Mouse (Mus musculus) WW6 (cell line): ENCODE measurements around the gene Sfta2.

Experiments used
- DNase-seq: peaks from one replicate; pipeline ENCODE4 v3.0.0-alpha.2; 2013; ENCODE audit warnings: low read depth, low spot score

Gene Sfta2

GRCm38 (mm10) chr17:35601249-35601648, at the start of gene Sfta2:
Gene Sfta2 (plus strand): TSS chr17:35601549.
- DNase-seq = no peak

DNA sequence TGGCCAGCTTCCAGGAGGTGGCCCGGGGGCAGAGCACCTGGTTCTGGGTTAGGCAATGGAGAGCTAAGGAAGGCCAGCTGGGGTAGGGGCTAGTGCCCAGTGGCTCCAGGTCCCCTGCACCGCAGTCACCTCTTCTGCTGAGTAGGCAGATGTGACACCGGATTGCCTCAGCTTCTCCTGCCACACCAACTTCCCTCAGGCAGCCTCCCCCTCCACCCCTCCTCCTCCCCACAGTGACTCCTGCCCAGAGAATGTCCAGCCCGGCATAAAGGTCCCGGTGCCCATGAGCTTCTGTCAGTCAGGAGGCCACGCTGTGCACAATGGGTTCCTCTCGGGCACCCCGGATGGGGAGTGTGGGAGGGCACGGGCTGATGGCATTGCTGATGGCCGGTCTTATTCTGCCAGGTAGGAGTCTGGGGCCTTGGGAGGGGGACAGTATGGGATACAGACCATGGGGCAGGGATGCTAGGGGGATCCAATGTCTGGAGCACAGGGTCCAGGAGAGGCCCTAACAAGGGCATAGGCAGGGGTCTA, 49.4 kb upstream of the Sfta2 start, which contains the start of gene Cdsn:
TSS of gene Cdsn (plus strand) at position 248 of the 534 bp plus-strand sequence.
- no peak for DNase-seq

DNA sequence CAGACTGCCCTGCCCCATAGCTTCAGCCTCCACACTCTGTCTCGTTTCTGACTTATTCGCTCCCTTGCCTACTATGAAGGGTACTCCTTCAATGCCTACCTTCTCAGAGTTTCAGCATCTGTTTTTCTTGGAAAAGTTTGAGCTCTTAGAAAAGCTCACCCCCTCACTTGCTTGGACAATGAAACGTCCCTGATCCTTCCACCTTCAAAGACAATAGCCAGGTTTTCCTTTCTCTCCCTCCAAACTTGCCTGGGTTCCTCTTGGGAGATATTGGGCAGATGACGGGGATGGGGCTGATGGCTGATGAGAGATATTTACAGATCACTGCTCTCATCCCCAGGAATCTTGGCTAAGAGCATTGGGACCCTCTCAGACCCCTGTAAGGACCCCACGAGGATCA, 47.0 kb upstream of the Sfta2 start:
- no peak for DNase-seq

- DNase-seq = no peak
Measured at GRCm38 (mm10) chr17:35554761-35555397, 46.5 kb upstream of the Sfta2 start.

DNA sequence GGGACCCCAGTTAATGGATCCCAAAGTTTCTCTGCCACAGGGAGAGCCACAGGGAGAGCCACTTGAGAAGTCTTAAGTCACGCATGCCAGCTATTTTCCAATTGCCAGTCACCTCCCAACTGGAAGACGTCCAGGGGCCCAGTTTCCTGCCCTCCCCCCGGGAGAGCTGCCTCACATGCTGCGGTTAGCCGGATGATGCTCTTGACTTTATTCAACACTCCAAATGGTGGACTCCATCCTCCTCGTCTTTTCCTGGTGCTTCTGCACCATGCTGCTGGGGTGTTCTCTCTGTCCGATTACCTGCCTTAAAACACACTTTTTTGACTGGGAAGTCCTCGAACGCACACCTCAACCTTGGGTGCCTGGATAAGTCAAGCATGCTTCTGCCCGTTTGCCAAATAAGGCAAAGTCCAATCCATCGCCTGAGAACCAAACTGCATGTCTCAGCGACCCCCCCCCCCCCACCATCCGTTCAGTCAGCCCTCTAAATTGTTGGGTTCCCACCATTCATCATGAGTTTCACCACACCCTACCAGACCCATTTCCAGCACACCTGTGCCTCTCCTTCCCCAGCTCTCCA, 45.1 kb upstream of the Sfta2 start:
- no peak for DNase-seq

- no peak for DNase-seq
Measured at GRCm38 (mm10) chr17:35556812-35557211, 44.5 kb upstream of the Sfta2 start.

DNA sequence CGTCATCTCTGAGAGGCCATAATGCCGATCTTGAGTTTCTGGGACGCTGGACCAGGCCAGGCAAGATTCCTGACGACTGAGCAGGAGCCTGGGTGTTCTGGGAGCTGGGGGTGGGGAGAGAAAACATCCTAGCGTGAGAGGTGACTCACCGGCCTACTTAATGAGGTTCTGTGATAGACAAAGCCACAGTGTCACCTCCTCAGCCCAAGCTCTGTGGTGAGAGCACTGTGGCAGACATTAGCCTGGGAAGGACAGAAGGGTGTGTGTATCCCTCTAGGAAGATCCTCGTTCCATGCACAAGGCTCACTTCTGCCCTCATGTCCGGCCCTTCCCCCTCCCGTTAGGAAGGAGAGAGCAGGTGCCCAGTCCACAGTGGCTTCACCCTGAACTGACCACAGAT, 44.0 kb upstream of the Sfta2 start:
- no peak for DNase-seq

DNA sequence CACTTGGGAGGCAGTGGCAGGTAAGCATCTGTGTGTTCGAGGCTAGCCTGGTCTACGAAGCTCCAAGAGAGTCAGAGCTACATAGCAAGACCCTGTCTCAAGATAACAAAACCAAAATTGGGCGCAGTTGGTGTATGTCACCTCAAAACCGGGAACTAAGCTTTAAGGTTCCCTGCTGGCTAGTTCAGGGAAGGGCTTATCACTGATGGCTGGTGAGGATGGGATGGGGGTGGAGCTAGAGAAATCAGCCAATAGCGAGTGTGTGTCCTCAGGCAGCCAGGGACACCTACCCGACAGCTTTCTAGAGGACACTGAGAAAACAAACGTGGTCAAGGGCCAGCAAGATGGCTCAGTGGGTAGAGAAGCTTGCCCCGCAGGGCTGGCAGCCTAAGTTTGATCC, 43.1 kb upstream of the Sfta2 start:
- no peak for DNase-seq

GRCm38 (mm10) chr17:35567150-35567549, 34.2 kb upstream of the Sfta2 start, which contains the start of gene 2300002M23Rik:
Gene 2300002M23Rik (plus strand): TSS chr17:35567450.
- no peak for DNase-seq

DNA sequence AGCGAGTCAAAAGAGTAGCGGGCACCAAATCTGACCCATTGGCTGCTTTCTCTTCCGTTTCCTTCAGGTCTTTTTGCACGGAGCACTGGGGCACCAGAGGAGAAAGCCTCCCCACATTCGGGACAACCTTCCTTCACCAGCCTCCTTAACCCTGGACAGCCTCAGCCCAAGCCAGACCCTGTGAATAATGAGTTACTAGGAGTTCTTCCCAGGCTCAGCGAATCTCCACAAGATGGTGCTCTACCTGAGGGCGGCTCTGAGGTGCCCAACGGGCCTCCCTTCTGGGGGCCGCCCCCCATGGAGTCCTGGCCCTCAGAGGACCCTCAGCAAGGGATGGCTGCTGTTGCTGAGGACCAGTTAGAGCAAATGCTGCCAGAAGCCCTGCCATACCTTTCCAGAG, 33.6 kb upstream of the Sfta2 start:
- no peak for DNase-seq

DNA sequence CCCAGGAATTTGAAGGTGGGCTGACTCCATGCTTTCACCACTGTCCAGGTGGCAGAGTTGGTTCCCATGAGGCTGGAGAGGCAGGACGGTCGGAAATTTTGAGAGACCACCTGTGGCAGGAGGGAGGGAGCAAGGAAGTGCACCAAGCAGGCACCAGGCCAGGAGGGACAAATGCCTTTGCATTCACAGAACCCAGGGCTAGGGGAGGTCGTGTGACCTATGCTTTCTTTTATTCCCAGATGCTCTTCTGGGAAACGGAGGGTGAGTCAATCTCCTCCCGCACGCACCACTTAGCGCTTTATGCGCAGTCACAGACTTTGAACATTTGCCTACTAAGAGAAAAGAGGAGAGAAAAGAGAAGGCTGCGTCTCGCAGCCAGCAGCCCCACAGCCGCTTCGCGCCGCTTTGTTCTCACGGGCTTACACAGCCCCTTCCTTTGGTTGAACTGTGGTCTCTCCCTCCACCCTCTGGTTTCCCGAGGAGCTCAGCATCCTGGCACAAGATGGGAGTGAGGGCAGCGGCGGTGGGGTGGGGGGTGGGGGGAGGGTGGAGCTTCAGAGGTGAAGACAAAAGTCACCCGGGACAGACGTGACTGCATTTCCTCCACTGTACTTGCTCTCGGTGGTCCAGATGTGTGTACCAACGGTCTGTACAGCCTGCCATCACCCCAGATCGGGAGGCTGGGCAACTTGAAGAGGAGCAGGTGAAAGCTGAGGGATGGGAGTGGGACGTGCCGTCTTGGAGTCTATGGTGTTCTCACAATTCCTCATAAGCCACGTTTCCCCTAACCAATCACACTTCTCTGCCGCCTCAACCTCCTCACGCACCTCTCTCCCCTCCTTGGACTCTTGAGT, 32.0 kb upstream of the Sfta2 start:
- DNase-seq = no peak

- no peak for DNase-seq
Measured at GRCm38 (mm10) chr17:35570836-35571235, 30.5 kb upstream of the Sfta2 start.

DNA sequence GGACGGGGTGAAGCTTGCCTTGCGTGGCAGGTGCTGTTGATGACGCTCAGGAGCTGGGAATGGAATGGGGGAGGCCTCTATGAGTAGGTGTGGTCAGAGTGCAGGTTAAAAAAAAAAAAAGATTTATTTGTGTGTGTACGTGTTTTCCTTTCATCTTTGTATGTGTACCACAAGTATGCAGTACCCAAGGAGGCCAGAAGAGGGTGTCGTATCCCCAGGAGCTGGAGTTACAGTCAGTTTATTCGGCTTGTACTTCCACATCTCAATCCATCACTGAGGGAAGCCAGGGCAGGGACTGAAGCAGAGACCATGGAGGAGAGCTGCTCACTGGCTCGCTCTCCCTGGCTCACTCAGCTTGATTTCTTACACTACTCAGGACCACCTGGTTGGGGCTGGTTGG, 29.9 kb upstream of the Sfta2 start:
- no peak for DNase-seq

DNA sequence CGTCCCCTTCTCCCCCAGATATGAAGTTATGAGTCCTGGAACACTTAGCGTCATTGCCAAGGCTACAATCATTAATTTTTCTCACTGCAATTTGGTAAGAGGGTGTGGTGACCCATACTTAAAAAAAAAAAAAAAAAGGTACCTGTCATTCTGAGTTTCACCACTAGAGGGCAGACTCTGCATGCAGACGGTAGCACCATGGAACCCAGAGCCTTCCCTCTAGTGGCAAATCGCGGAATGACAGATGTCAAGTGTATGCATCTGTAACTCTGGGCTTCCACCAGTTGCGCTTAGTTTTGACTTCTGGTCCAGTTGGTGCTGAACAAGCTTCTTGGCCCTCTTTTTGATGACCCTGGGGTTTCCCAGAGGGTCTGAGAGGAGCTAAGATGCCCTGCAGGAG, 23.1 kb upstream of the Sfta2 start:
- peak; percentile 79 for DNase-seq

- no peak for DNase-seq
Measured at GRCm38 (mm10) chr17:35582900-35583299, 18.4 kb upstream of the Sfta2 start.

DNA sequence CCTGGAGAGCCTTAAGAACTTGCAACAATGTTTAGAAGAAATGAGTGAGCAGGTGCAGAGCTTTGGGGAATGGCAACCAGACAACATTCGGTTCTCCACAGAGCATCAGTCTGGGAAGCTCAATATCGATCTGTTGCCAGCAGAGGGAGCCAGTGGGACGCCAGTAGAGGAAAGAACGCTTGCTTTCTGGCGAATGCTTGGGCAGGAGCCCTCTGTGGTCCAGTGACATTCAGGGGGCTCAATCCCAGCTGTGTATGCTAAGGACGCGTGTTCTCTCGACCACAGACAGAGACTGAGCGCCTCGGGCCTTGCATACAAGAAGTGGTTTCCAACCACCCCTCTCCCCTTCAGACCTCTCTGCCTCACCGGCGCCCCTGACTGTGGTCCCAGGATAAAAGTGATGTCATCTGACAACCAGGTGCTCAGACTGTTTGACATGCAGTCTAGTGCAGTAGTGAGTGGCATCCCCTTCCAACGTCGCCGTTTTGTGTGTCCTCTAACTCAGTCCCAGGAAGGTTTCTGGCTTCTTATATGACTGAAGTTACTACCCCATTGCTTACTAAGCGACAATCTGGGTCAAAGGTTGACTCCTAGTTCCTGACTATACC, 16.9 kb upstream of the Sfta2 start:
- peak; percentile 70 for DNase-seq

GRCm38 (mm10) chr17:35587291-35587690, 14.1 kb upstream of the Sfta2 start:
- DNase-seq = no peak

DNA sequence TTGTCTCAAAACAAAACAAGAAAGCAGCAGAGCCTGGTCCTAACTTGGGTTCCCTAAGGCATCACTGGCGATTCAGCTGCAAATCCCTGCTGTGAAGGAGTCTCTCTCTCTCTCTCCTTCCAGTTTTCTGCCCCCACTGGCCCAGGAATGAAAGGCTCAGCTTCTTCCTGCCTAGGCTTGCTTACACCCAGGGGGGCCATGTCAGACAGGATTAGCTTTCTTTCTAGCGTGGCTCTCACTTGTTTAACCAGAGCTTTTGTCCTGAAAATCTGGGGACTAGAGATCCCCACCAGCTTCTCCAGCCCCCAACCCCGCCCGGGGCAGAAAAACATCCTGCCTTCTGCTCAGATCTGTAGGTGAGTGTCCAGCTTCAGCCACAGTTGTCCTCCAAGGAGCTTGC, 13.0 kb upstream of the Sfta2 start:
- DNase-seq = no peak

DNA sequence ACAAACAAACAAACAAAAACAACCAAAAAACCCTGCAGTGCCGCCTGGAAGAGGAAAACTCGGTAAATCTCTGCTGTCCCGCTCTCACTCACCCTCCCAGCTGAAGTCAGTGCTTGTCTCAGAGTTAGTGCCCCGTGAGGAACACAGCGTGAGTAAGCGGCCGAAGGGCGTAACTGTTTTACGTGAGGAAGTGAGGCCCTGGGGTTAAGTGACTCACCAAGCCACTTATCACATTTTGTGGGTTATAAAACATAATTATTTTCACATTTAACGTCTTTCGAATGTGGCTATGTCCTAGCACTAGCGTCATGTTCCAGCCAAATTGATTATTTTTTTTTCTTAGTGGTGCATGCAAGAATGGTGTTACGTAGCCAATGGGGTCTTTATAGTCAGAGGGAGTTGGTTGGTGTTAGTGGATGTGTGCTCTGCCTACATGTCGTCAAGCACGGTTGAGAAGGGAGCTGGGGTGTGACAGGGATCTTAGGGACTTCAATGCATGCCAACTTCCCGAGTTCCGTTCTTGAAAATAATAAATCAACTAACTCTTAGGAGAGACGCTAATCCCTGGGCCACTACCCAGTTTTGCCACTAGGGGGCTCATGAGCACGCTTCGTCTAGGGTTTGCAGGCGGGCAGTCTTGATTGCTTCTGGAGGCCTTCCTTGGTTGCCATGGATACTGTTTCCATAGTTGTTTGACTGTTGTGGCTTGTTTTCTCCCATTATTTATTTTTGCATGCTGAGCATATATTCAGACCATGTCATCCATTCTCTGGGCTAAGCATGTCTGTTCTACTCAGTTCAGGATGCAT, 10.7 kb upstream of the Sfta2 start:
- no peak for DNase-seq

- no peak for DNase-seq
Measured at GRCm38 (mm10) chr17:35591219-35591578, 10.2 kb upstream of the Sfta2 start.

- DNase-seq = no peak
Measured at GRCm38 (mm10) chr17:35591731-35592130, 9.6 kb upstream of the Sfta2 start.
